Mouse (Mus musculus): Measurements from ENCODE around the gene Rars2. TPM values are rescaled to one million over a fixed set of nuclear protein-coding genes. Genes with fewer than 3 reads are reported as not detected.
"Not testable (repeated sequence)": the region's sequence is repeated elsewhere in the genome, so short reads cannot be mapped to it uniquely, and the experiment has no call there.

Gene Rars2
- 5.1 and 7.5 TPM in 2 replicates for polyA plus RNA-seq (2012; rRNA removed)

GRCm38 (mm10) chr4:34614630-34615094 lies at the start of gene Rars2, which contains the start of gene Orc3:
Gene Rars2, plus strand, starts transcription at chr4:34614957.
Gene Orc3, minus strand, starts transcription at chr4:34614944.
- H3K4me1 ChIP-seq (ENCODE audit: control insufficient read depth, insufficient read depth, low read length), result peaks cover 10% of the 10 kb centered on the region; the same call in 1 of the 2 replicates
- TF ChIP-seq POLR2A (IDR thresholded peaks at IDR 0.05; ENCODE audit: borderline replicate concordance, extremely low read depth, low read depth, low read length), result peak; percentile 77; the same call in 1 of the 2 replicates
- TF ChIP-seq CTCF (IDR thresholded peaks at IDR 0.05; ENCODE audit: insufficient read depth, low read length), result no peak
- DNase-seq, result peak; percentile 91
- peak within 1 kb of the TSS; percentile 92 for H3K4me3 ChIP-seq (replicated peaks; ENCODE audit: extremely low read depth, low read depth, low read length)
- under 1% methylated on average over 42 of the region's 42 CpGs for whole genome bisulfite sequencing

GRCm38 (mm10) chr4:34566226-34566625 lies 48.5 kb upstream of the Rars2 start:
- Histone ChIP-seq H3K4me3 (replicated peaks; ENCODE audit: extremely low read depth, low read depth, low read length) (no peak overlapping the region), H3K4me1 (ENCODE audit: control insufficient read depth, insufficient read depth, low read length) (no peaks in the 10 kb centered on the region; the same call in 1 of the 2 replicates)
- 80% methylated on average over 6 of the region's 6 CpGs for WGBS
- no peak for DNase-seq
- TF ChIP-seq CTCF (IDR thresholded peaks at IDR 0.05; ENCODE audit: insufficient read depth, low read length), result no peak
- no peak for TF ChIP-seq POLR2A (IDR thresholded peaks at IDR 0.05; ENCODE audit: borderline replicate concordance, extremely low read depth, low read depth, low read length)

GRCm38 (mm10) chr4:34572876-34573275 lies 41.9 kb upstream of the Rars2 start:
- WGBS, result 56% methylated on average over 2 of the region's 2 CpGs
- no peak for TF ChIP-seq CTCF (IDR thresholded peaks at IDR 0.05; ENCODE audit: insufficient read depth, low read length)
- no peak for TF ChIP-seq POLR2A (IDR thresholded peaks at IDR 0.05; ENCODE audit: borderline replicate concordance, extremely low read depth, low read depth, low read length)
- no peaks in the 10 kb centered on the region for H3K4me1 ChIP-seq (ENCODE audit: control insufficient read depth, insufficient read depth, low read length)
- DNase-seq, result no peak
- no peak overlapping the region for H3K4me3 ChIP-seq (replicated peaks; ENCODE audit: extremely low read depth, low read depth, low read length)

- TF ChIP-seq POLR2A (IDR thresholded peaks at IDR 0.05; ENCODE audit: borderline replicate concordance, extremely low read depth, low read depth, low read length), result no peak
- TF ChIP-seq CTCF (IDR thresholded peaks at IDR 0.05; ENCODE audit: insufficient read depth, low read length), result no peak
- 98% methylated on average over 2 of the region's 2 CpGs for WGBS
- H3K4me3 ChIP-seq (replicated peaks; ENCODE audit: extremely low read depth, low read depth, low read length), result no peak overlapping the region
- H3K4me1 ChIP-seq (ENCODE audit: control insufficient read depth, insufficient read depth, low read length), result no peaks in the 10 kb centered on the region
- no peak for DNase-seq
These were observed 37.7 kb upstream of the Rars2 start for GRCm38 (mm10) chr4:34577028-34577427.

GRCm38 (mm10) chr4:34579215-34579614 lies 35.5 kb upstream of the Rars2 start:
- DNase-seq, result no peak
- TF ChIP-seq CTCF (IDR thresholded peaks at IDR 0.05; ENCODE audit: insufficient read depth, low read length), result no peak
- Histone ChIP-seq H3K4me3 (replicated peaks; ENCODE audit: extremely low read depth, low read depth, low read length) (no peak overlapping the region), H3K4me1 (ENCODE audit: control insufficient read depth, insufficient read depth, low read length) (no peaks in the 10 kb centered on the region)
- WGBS, result 67% methylated on average over 1 of the region's 1 CpGs

- not testable (repeated sequence) for H3K4me1 ChIP-seq (ENCODE audit: control insufficient read depth, insufficient read depth, low read length); H3K4me3 ChIP-seq (replicated peaks; ENCODE audit: extremely low read depth, low read depth, low read length); DNase-seq
- WGBS, result 69% methylated on average over 1 of the region's 1 CpGs
These were observed 33.3 kb upstream of the Rars2 start for GRCm38 (mm10) chr4:34581489-34581888.

GRCm38 (mm10) chr4:34581990-34582389 lies 32.8 kb upstream of the Rars2 start:
- Histone ChIP-seq H3K4me3 (replicated peaks; ENCODE audit: extremely low read depth, low read depth, low read length) (no peak overlapping the region), H3K4me1 (ENCODE audit: control insufficient read depth, insufficient read depth, low read length) (no peaks in the 10 kb centered on the region)
- 80% methylated on average over 7 of the region's 7 CpGs for WGBS
- TF ChIP-seq POLR2A (IDR thresholded peaks at IDR 0.05; ENCODE audit: borderline replicate concordance, extremely low read depth, low read depth, low read length) (no peak), CTCF (IDR thresholded peaks at IDR 0.05; ENCODE audit: insufficient read depth, low read length) (no peak)
- DNase-seq, result no peak

- H3K4me3 ChIP-seq (replicated peaks; ENCODE audit: extremely low read depth, low read depth, low read length), result no peak overlapping the region
- no peak for DNase-seq
- TF ChIP-seq POLR2A (IDR thresholded peaks at IDR 0.05; ENCODE audit: borderline replicate concordance, extremely low read depth, low read depth, low read length), result no peak
- TF ChIP-seq CTCF (IDR thresholded peaks at IDR 0.05; ENCODE audit: insufficient read depth, low read length), result no peak
- WGBS, result 58% methylated on average over 5 of the region's 5 CpGs
- no peaks in the 10 kb centered on the region for H3K4me1 ChIP-seq (ENCODE audit: control insufficient read depth, insufficient read depth, low read length)
These were observed 32.3 kb upstream of the Rars2 start for GRCm38 (mm10) chr4:34582476-34582875.

GRCm38 (mm10) chr4:34583427-34583826 lies 31.3 kb upstream of the Rars2 start:
- DNase-seq, result no peak
- TF ChIP-seq POLR2A (IDR thresholded peaks at IDR 0.05; ENCODE audit: borderline replicate concordance, extremely low read depth, low read depth, low read length) (no peak), CTCF (IDR thresholded peaks at IDR 0.05; ENCODE audit: insufficient read depth, low read length) (no peak)
- WGBS, result 86% methylated on average over 3 of the region's 3 CpGs
- no peak overlapping the region for H3K4me3 ChIP-seq (replicated peaks; ENCODE audit: extremely low read depth, low read depth, low read length)
- H3K4me1 ChIP-seq (ENCODE audit: control insufficient read depth, insufficient read depth, low read length), result no peaks in the 10 kb centered on the region

- H3K4me3 ChIP-seq (replicated peaks; ENCODE audit: extremely low read depth, low read depth, low read length), result no peak overlapping the region
- WGBS, result 48% methylated on average over 7 of the region's 7 CpGs
- no peaks in the 10 kb centered on the region for H3K4me1 ChIP-seq (ENCODE audit: control insufficient read depth, insufficient read depth, low read length)
- DNase-seq, result no peak
- TF ChIP-seq POLR2A (IDR thresholded peaks at IDR 0.05; ENCODE audit: borderline replicate concordance, extremely low read depth, low read depth, low read length), result no peak
- no peak for TF ChIP-seq CTCF (IDR thresholded peaks at IDR 0.05; ENCODE audit: insufficient read depth, low read length)
These were observed 29.7 kb upstream of the Rars2 start for GRCm38 (mm10) chr4:34584871-34585607.

Measured in lung, adult 2 months (tissue).